Mouse (Mus musculus): ENCODE results near the gene Pde4a. TPM values are rescaled to one million over a fixed set of nuclear protein-coding genes. Genes with fewer than 3 reads are reported as not detected.
A peak's percentile ranks its signal among the peaks of the same experiment; 100 is the strongest.

The Pde4a gene
- total and polyA plus RNA-seq, 3 experiments, result 1.7 to 7.6 (median 4.8) TPM

DNA sequence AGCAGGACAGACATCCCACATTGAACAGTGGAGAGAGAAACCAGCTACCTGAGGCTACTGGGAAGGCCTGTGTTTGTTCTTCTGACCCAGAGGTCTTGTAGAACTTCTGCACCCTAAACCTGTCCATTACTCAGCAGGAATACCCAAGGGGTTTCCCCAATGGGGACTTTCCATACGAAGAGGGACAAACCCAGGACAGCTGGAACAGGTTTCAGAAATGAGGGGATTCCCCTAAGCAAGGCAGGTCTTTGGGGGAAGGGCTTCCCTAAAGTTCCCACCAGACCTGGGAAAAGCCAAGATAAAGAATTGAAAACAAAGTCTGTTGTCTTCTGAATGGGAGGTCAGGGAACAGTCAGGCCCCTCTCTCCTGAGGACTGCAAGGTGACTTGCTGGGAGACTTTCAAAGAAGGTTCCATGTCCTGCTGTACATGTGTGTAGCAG, 29.6 kb upstream of the Pde4a start (continued):
- TF ChIP-seq CHD2 (IDR thresholded peaks at IDR 0.05; ENCODE audit: low read length) (peak; percentile 89), TCF12 (IDR thresholded peaks at IDR 0.05; ENCODE audit: low read depth, low read length) (peak; percentile 97), ELF1 (IDR thresholded peaks at IDR 0.05; ENCODE audit: low read depth, low read length) (no peak), JUN (IDR thresholded peaks at IDR 0.05; ENCODE audit: insufficient read depth, low read depth, low read length) (peak; percentile 43)

DNA sequence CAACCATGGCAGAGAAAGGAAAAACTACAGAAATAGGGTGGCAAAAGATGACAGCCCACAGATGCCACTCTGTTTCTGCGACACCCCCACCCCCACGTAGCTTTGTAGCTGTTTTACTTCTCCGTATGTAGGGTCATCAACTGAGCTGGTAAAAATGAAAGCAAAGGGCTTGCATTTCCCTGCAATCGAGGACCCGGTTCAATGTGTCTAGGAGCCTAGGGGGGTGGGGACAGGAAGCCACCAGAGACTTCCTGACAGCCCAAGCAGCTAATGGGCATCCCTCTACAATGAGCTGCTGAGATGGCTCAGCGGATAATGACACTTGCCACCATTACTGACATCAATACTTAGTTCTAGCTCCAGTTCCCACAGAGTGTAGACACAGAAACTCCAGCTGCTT, 29.1 kb upstream of the Pde4a start:
- Histone ChIP-seq H3K27me3 (replicated peaks) (no peaks in the 10 kb centered on the region), H3K27ac (ENCODE audit: insufficient read depth, low read depth) (peak overlapping the region; percentile 98), H3K79me2 (replicated peaks; ENCODE audit: control insufficient read depth, extremely low read depth, insufficient read depth, poor library complexity, severe bottlenecking) (no peaks in the 10 kb centered on the region), H3K4me2 (ENCODE audit: insufficient read depth, low read depth, poor library complexity, severe bottlenecking) (peak overlapping the region; percentile 55), H3K4me1 (ENCODE audit: control insufficient read depth in 1 of 2, insufficient read depth in 2 of 2) (peaks cover 18 to 61% of the 10 kb centered on the region in 2 experiments), H3K9ac (ENCODE audit: insufficient read depth, low read depth) (peak overlapping the region; percentile 29), H3K4me3 (replicated peaks in 1 of 3; ENCODE audit: low read depth in 2 of 3, low read length in 2 of 3, poor library complexity in 1 of 3) (peak overlapping the region in 1 of 3 experiments; percentile 5), H3K36me3 (replicated peaks in 1 of 2; ENCODE audit: control insufficient read depth in 1 of 2, insufficient read depth in 1 of 2, low read length in 1 of 2) (peaks cover 38 to 42% of the 10 kb centered on the region in 2 experiments), H3K9me3 (replicated peaks; ENCODE audit: low read length) (no peaks in the 10 kb centered on the region)
- TF ChIP-seq CHD1 (IDR thresholded peaks at IDR 0.05; ENCODE audit: low read depth, low read length) (no peak), POLR2A (IDR thresholded peaks at IDR 0.05; ENCODE audit: low read depth, low read length) (peak; percentile 21), RCOR1 (conservative IDR thresholded peaks at IDR 0.05; ENCODE audit: low read depth, low read length) (0 out of 2 replicates have a peak, but pooled peaks have one; percentile 15), EP300 (IDR thresholded peaks at IDR 0.05; ENCODE audit: low read length) (no peak), POLR2AphosphoS2 (IDR thresholded peaks at IDR 0.05; ENCODE audit: low read depth, low read length) (0 out of 2 replicates have a peak, but pooled peaks have one; percentile 35), MEF2A (IDR thresholded peaks at IDR 0.05; ENCODE audit: borderline replicate concordance, low read depth, low read length) (no peak), TBP (conservative IDR thresholded peaks at IDR 0.05; ENCODE audit: low read depth, low read length) (peak; percentile 84), MAFK (IDR thresholded peaks at IDR 0.05; ENCODE audit: insufficient replicate concordance, low read length) (0 out of 2 replicates have a peak, but pooled peaks have one; percentile 22), RAD21 (IDR thresholded peaks at IDR 0.05; ENCODE audit: low read depth, low read length) (no peak; the same call in 1 of the 2 replicates), JUND (conservative IDR thresholded peaks at IDR 0.05; ENCODE audit: low read depth, low read length) (no peak), NELFE (IDR thresholded peaks at IDR 0.05; ENCODE audit: low read depth, low read length) (0 out of 2 replicates have a peak, but pooled peaks have one; percentile 24), IRF4 (IDR thresholded peaks at IDR 0.05; ENCODE audit: low read depth, low read length) (peak; percentile 57), E2F4 (IDR thresholded peaks at IDR 0.05; ENCODE audit: insufficient replicate concordance, low read depth, low read length) (no peak), SIN3A (IDR thresholded peaks at IDR 0.05; ENCODE audit: low read length) (peak; percentile 76; the same call in 1 of the 2 replicates), MAZ (IDR thresholded peaks at IDR 0.05; ENCODE audit: low read depth, low read length) (peak; percentile 1; the same call in 1 of the 2 replicates), CHD2 (IDR thresholded peaks at IDR 0.05; ENCODE audit: low read length) (0 out of 2 replicates have a peak, but pooled peaks have one; percentile 2), KAT2A (IDR thresholded peaks at IDR 0.05; ENCODE audit: insufficient replicate concordance, low read length) (0 out of 2 replicates have a peak, but pooled peaks have one; percentile 5), HCFC1 (IDR thresholded peaks at IDR 0.05; ENCODE audit: low read depth, low read length) (peak; percentile 29), NRF1 (IDR thresholded peaks at IDR 0.05; ENCODE audit: low read depth, low read length) (peak; percentile 30; the same call in 1 of the 2 replicates), ELF1 (IDR thresholded peaks at IDR 0.05; ENCODE audit: low read depth, low read length) (peak; percentile 77), MXI1 (IDR thresholded peaks at IDR 0.05; ENCODE audit: low read depth, low read length) (peak; percentile 47; the same call in 1 of the 2 replicates)
- peak; percentile 88 for DNase-seq (ENCODE audit: extremely low read depth)
- in situ Hi-C loops (cut with MboI; ENCODE audit: low pct_ligation_motif_present, low pct_unique_long_range_greater_than_20kb, low sequenced_read_pairs), result no loop called here
- dilution Hi-C loops (cut with MboI; ENCODE audit: extremely low pct_ligation_motif_present, extremely low pct_unique_long_range_greater_than_20kb, low sequenced_read_pairs), result no loop called here

Data from CH12.LX (cell line).